Mouse (Mus musculus) megakaryocyte, embryonic 14.5 days (primary cell): ENCODE measurements around the gene Foxn3.

Source experiments
- FLI1 ChIP-seq: IDR thresholded peaks from 2 replicates; pipeline ENCODE4 v1.6.1; 2012; ENCODE audit warnings: low read length, inconsistent platforms, mixed read lengths
- GATA1 ChIP-seq: IDR thresholded peaks from 3 replicates; pipeline ENCODE4 v1.6.1; 2012; ENCODE audit warnings: mixed read lengths, low read length, inconsistent platforms, borderline replicate concordance

GRCm38 (mm10) chr12:99338754-99339153 lies 224.6 kb downstream of the Foxn3 start:
- TF ChIP-seq GATA1 (no peak), FLI1 (no peak)
